ENCODE assay signal across 13 mouse cellular contexts in the genomic region with DNA sequence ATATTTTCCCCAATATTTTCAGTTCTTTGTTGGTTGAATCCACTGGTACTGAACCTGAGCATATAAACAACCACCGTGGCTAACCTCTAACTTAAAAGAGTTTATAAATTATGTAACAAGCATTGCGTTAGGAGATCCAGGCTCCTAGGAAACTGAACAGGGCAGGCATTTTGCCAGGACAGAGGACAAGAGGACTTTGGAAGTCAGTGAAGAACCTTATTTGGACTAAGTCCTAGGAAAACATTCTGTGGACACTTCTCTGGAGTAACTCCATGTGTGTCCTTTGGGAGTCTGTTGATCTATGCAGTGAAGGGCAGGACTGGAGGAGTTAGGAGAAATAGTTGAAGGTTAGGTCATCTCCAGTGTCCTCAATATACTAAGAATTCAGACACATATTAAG.
DNase-seq lines count a peak whose midpoint lies in the region; ATAC-seq and TF ChIP-seq lines count a peak whose summit lies in the region.
"Had no signal": no experiment of that assay in that cellular context is flagged by ENCODE, and none has a peak within 500 bp of the region (broad histone marks: within the 10 kb centered on the region; RNA-seq: fewer than 3 reads in every experiment).

No protein-coding gene starts in this region.

- H3K27me3 ChIP-seq in kidney, embryonic 15.5 days, result no peaks in the 10 kb centered on the region
- no peaks in the 10 kb centered on the region for H3K27me3 ChIP-seq in hindbrain, embryonic 14.5 days (ENCODE audit: control insufficient read depth, insufficient read depth, low read length)
- H3K27me3 ChIP-seq: CH12.LX; stomach, embryonic 15.5 days had no signal

- H3K9me3 ChIP-seq in kidney, embryonic 15.5 days (replicated peaks), result no peaks in the 10 kb centered on the region
- H3K9me3 ChIP-seq in hindbrain, embryonic 14.5 days (ENCODE audit: control insufficient read depth, low read length), result no peaks in the 10 kb centered on the region
- H3K9me3 ChIP-seq: stomach, embryonic 15.5 days had no signal

- H3K4me2 ChIP-seq in kidney, embryonic 15.5 days, result no peak overlapping the region
- no peak overlapping the region for H3K4me2 ChIP-seq in hindbrain, embryonic 14.5 days (replicated peaks)
- H3K4me2 ChIP-seq: stomach, embryonic 15.5 days had no signal

- H3K4me3 ChIP-seq in kidney, embryonic 15.5 days (replicated peaks), result no peak overlapping the region
- H3K4me3 ChIP-seq in hindbrain, embryonic 14.5 days (replicated peaks; ENCODE audit: low read length), result no peak overlapping the region
- H3K4me3 ChIP-seq: heart, adult 2 months; stomach, embryonic 15.5 days had no signal

- no peaks in the 10 kb centered on the region for H3K4me1 ChIP-seq in kidney, embryonic 15.5 days
- H3K4me1 ChIP-seq in hindbrain, embryonic 14.5 days (replicated peaks; ENCODE audit: control insufficient read depth, insufficient read depth, low read length), result no peaks in the 10 kb centered on the region
- H3K4me1 ChIP-seq: stomach, embryonic 15.5 days had no signal

- no peak for TF ChIP-seq CTCF in brain, embryonic 14.5 days (IDR thresholded peaks at IDR 0.05; ENCODE audit: borderline replicate concordance, extremely low read depth, insufficient read depth, insufficient read length)

- no peaks in the 10 kb centered on the region for H3K36me3 ChIP-seq in kidney, embryonic 15.5 days
- H3K36me3 ChIP-seq in hindbrain, embryonic 14.5 days (replicated peaks; ENCODE audit: control insufficient read depth, insufficient read depth), result no peaks in the 10 kb centered on the region
- H3K36me3 ChIP-seq: stomach, embryonic 15.5 days had no signal

- no peak for ATAC-seq in kidney, embryonic 15.5 days (replicated peaks; ENCODE audit: low FRiP score)
- ATAC-seq in hindbrain, embryonic 14.5 days (ENCODE audit: low FRiP score), result no peak
- no peak for ATAC-seq in CD4-positive, CD25-positive, alpha-beta regulatory T cell, adult 4 months

- TF ChIP-seq POLR2A in brain, embryonic 14.5 days (IDR thresholded peaks at IDR 0.05; ENCODE audit: borderline replicate concordance, extremely low read depth, insufficient read depth, insufficient read length, poor library complexity, severe bottlenecking), result no peak

- H3K9ac ChIP-seq in kidney, embryonic 15.5 days, result no peak overlapping the region
- H3K9ac ChIP-seq in hindbrain, embryonic 14.5 days, result no peak overlapping the region
- H3K9ac ChIP-seq: stomach, embryonic 15.5 days had no signal

- 57% methylated on average over 2 of the region's 2 CpGs for WGBS in kidney, embryonic 15.5 days
- 72% methylated on average over 2 of the region's 2 CpGs for WGBS in hindbrain, embryonic 14.5 days

- H3K27ac ChIP-seq in kidney, embryonic 15.5 days, result no peak overlapping the region
- no peak overlapping the region for H3K27ac ChIP-seq in hindbrain, embryonic 14.5 days
- H3K27ac ChIP-seq: heart, adult 2 months; macrophage; stomach, embryonic 15.5 days had no signal

- DNase-seq in kidney, adult 18-20 months, result peak; percentile 47
- DNase-seq in NIH3T3 (ENCODE audit: low read depth), result peak; percentile 9
- peak; percentile 7 for DNase-seq in brain, embryonic 14.5 days (ENCODE audit: low read depth)
- peak; percentile 75 for DNase-seq in kidney, postnatal 14 days
- DNase-seq in hindbrain, embryonic 14.5 days (ENCODE audit: low spot score), result no peak
- no peak for DNase-seq in layer of hippocampus, adult 18-20 months (ENCODE audit: low spot score in 2 of 2)
- DNase-seq: embryo, embryonic 11 days had no signal

Comparison
In these comparisons a context has a peak if more than half of its experiments do, and no peak if none do; other contexts are left out.
1. DNase-seq: peak in kidney, adult 18-20 months (single experiment), NIH3T3 (single experiment), brain, embryonic 14.5 days (single experiment) and kidney, postnatal 14 days (single experiment); none in hindbrain, embryonic 14.5 days (single experiment) and layer of hippocampus, adult 18-20 months (0 of 2).